Mouse (Mus musculus): ENCODE results near the gene Pygm.

The Pygm gene

GRCm38 (mm10) chr19:6407109-6407508 is 22.9 kb downstream of the Pygm start:
- no peak for DNase-seq (ENCODE audit: inconsistent age in 2 of 2, low spot score in 1 of 2)

- DNase-seq (ENCODE audit: inconsistent age in 2 of 2, low spot score in 1 of 2) = no peak
These were observed 23.8 kb downstream of the Pygm start for GRCm38 (mm10) chr19:6407816-6408510.

- no peak for DNase-seq (ENCODE audit: inconsistent age in 2 of 2, low spot score in 1 of 2)
These were observed 24.6 kb downstream of the Pygm start for GRCm38 (mm10) chr19:6408749-6409148.

- no peak for DNase-seq (ENCODE audit: inconsistent age in 2 of 2, low spot score in 1 of 2)
These were observed 25.0 kb downstream of the Pygm start for GRCm38 (mm10) chr19:6409176-6409575.

- no peak for DNase-seq (ENCODE audit: inconsistent age in 2 of 2, low spot score in 1 of 2)
These were observed 25.7 kb downstream of the Pygm start for GRCm38 (mm10) chr19:6409936-6410335.

GRCm38 (mm10) chr19:6412798-6413197 is 28.6 kb downstream of the Pygm start:
- DNase-seq (ENCODE audit: inconsistent age in 2 of 2, low spot score in 1 of 2) = no peak

GRCm38 (mm10) chr19:6415454-6415853 is 31.3 kb downstream of the Pygm start:
- DNase-seq (ENCODE audit: inconsistent age in 2 of 2, low spot score in 1 of 2) = peak in 1 of 2 experiments; percentile 56

- DNase-seq (ENCODE audit: inconsistent age in 2 of 2, low spot score in 1 of 2) = no peak
These were observed 32.0 kb downstream of the Pygm start for GRCm38 (mm10) chr19:6416124-6416770.

GRCm38 (mm10) chr19:6416894-6417761 is 32.9 kb downstream of the Pygm start:
- DNase-seq (ENCODE audit: inconsistent age in 2 of 2, low spot score in 1 of 2) = no peak

- peak; percentile 87 to 93 for DNase-seq (ENCODE audit: inconsistent age in 2 of 2, low spot score in 1 of 2)
These were observed 34.2 kb downstream of the Pygm start, which contains the start of gene Nrxn2 for GRCm38 (mm10) chr19:6418233-6418879. Gene Nrxn2 (plus strand): TSS chr19:6418731.

- DNase-seq (ENCODE audit: inconsistent age in 2 of 2, low spot score in 1 of 2) = no peak
These were observed 34.9 kb downstream of the Pygm start for GRCm38 (mm10) chr19:6418984-6419692.

GRCm38 (mm10) chr19:6419805-6420310 is 35.7 kb downstream of the Pygm start:
- no peak for DNase-seq (ENCODE audit: inconsistent age in 2 of 2, low spot score in 1 of 2)

GRCm38 (mm10) chr19:6420481-6421210 is 36.4 kb downstream of the Pygm start:
- DNase-seq (ENCODE audit: inconsistent age in 2 of 2, low spot score in 1 of 2) = no peak

- no peak for DNase-seq (ENCODE audit: inconsistent age in 2 of 2, low spot score in 1 of 2)
These were observed 37.0 kb downstream of the Pygm start for GRCm38 (mm10) chr19:6421211-6421590.

GRCm38 (mm10) chr19:6422014-6422413 is 37.8 kb downstream of the Pygm start:
- DNase-seq (ENCODE audit: inconsistent age in 2 of 2, low spot score in 1 of 2) = no peak

- DNase-seq (ENCODE audit: inconsistent age in 2 of 2, low spot score in 1 of 2) = no peak
These were observed 39.0 kb downstream of the Pygm start for GRCm38 (mm10) chr19:6423241-6423640.

- DNase-seq (ENCODE audit: inconsistent age in 2 of 2, low spot score in 1 of 2) = no peak
These were observed 40.1 kb downstream of the Pygm start for GRCm38 (mm10) chr19:6424137-6424881.

- no peak for DNase-seq (ENCODE audit: inconsistent age in 2 of 2, low spot score in 1 of 2)
These were observed 41.4 kb downstream of the Pygm start for GRCm38 (mm10) chr19:6425595-6425994.

Measured in adrenal gland, adult (tissue).